Comparison of ENCODE assay signal across 14 mouse cellular contexts in genomic region chr17:62961596-62962291, GRCm38 (mm10).
DNase-seq lines count a peak whose midpoint lies in the region; ATAC-seq and TF ChIP-seq lines count a peak whose summit lies in the region.
"Had no signal": no experiment of that assay in that cellular context is flagged by ENCODE, and none has a peak within 500 bp of the region (broad histone marks: within the 10 kb centered on the region; RNA-seq: fewer than 3 reads in every experiment).

No protein-coding gene starts in this region.

- peak; percentile 28 for DNase-seq in embryo, embryonic 10 days (ENCODE audit: low spot score)
- DNase-seq in embryo, embryonic 9.5 days (ENCODE audit: extremely low spot score) = no peak
- DNase-seq in midbrain, postnatal 0 days (ENCODE audit: low spot score) = peak; percentile 15
- no peak for DNase-seq in midbrain, embryonic 11.5 days (ENCODE audit: low spot score, missing footprints)
- DNase-seq in heart, postnatal 25 days (ENCODE audit: low spot score) = no peak
- DNase-seq: cerebellum, postnatal 25 days; gastrocnemius, postnatal 25 days; heart, postnatal 10 days; liver had no signal

- no peak for TF ChIP-seq CTCF in midbrain, postnatal 0 days (IDR thresholded peaks at IDR 0.05)

- H3K9ac ChIP-seq in midbrain, postnatal 0 days (replicated peaks; ENCODE audit: low read length, poor library complexity, severe bottlenecking) = no peak overlapping the region
- H3K9ac ChIP-seq in midbrain, embryonic 11.5 days (ENCODE audit: low read length) = no peak overlapping the region
- H3K9ac ChIP-seq in kidney, embryonic 15.5 days = no peak overlapping the region
- no peak overlapping the region for H3K9ac ChIP-seq in stomach, embryonic 15.5 days
- no peak overlapping the region for H3K9ac ChIP-seq in forebrain, embryonic 16.5 days (replicated peaks; ENCODE audit: low read depth, low read length)

- H3K4me3 ChIP-seq in midbrain, postnatal 0 days (ENCODE audit: low read depth, low read length) = no peak overlapping the region
- no peak overlapping the region for H3K4me3 ChIP-seq in midbrain, embryonic 11.5 days (ENCODE audit: low read depth, low read length)
- H3K4me3 ChIP-seq in kidney, embryonic 15.5 days (replicated peaks) = no peak overlapping the region
- no peak overlapping the region for H3K4me3 ChIP-seq in stomach, embryonic 15.5 days (replicated peaks)
- H3K4me3 ChIP-seq in forebrain, embryonic 16.5 days (replicated peaks; ENCODE audit: low read length) = no peak overlapping the region
- H3K4me3 ChIP-seq: midbrain, embryonic 10.5 days had no signal

- no peaks in the 10 kb centered on the region for H3K36me3 ChIP-seq in midbrain, postnatal 0 days (ENCODE audit: insufficient read depth, low read length)
- no peaks in the 10 kb centered on the region for H3K36me3 ChIP-seq in midbrain, embryonic 11.5 days (ENCODE audit: control insufficient read depth, insufficient read depth, low read length)
- no peaks in the 10 kb centered on the region for H3K36me3 ChIP-seq in kidney, embryonic 15.5 days
- no peaks in the 10 kb centered on the region for H3K36me3 ChIP-seq in stomach, embryonic 15.5 days
- no peaks in the 10 kb centered on the region for H3K36me3 ChIP-seq in forebrain, embryonic 16.5 days (ENCODE audit: control insufficient read depth, insufficient read depth)
- H3K36me3 ChIP-seq: midbrain, embryonic 10.5 days had no signal

- H3K4me2 ChIP-seq in midbrain, postnatal 0 days (ENCODE audit: low read depth, low read length, poor library complexity, severe bottlenecking) = no peak overlapping the region
- no peak overlapping the region for H3K4me2 ChIP-seq in midbrain, embryonic 11.5 days
- peak overlapping the region; percentile 26; the same call in 1 of the 2 replicates for H3K4me2 ChIP-seq in kidney, embryonic 15.5 days
- H3K4me2 ChIP-seq in stomach, embryonic 15.5 days = peak overlapping the region; percentile 33; the same call in 1 of the 2 replicates
- H3K4me2 ChIP-seq in forebrain, embryonic 16.5 days (ENCODE audit: low read length) = no peak overlapping the region

- H3K27me3 ChIP-seq in midbrain, postnatal 0 days (ENCODE audit: insufficient read depth, low read length) = no peaks in the 10 kb centered on the region
- no peaks in the 10 kb centered on the region for H3K27me3 ChIP-seq in midbrain, embryonic 11.5 days (ENCODE audit: control insufficient read depth, insufficient read depth, low read length)
- H3K27me3 ChIP-seq in kidney, embryonic 15.5 days = no peaks in the 10 kb centered on the region
- no peaks in the 10 kb centered on the region for H3K27me3 ChIP-seq in stomach, embryonic 15.5 days (replicated peaks)
- no peaks in the 10 kb centered on the region for H3K27me3 ChIP-seq in forebrain, embryonic 16.5 days (replicated peaks; ENCODE audit: control insufficient read depth, insufficient read depth, low read length)

- intact Hi-C loops in heart, postnatal 25 days (cut with DNase I) = no loop called here

- H3K4me1 ChIP-seq in midbrain, postnatal 0 days (ENCODE audit: insufficient read depth, low read length) = 0 out of 2 replicates have a peak, but pooled peaks cover 3% of the 10 kb centered on the region
- peaks cover 4% of the 10 kb centered on the region; the same call in 1 of the 2 replicates for H3K4me1 ChIP-seq in midbrain, embryonic 11.5 days (ENCODE audit: control insufficient read depth, insufficient read depth, low read length)
- H3K4me1 ChIP-seq in kidney, embryonic 15.5 days = peaks cover 8% of the 10 kb centered on the region
- H3K4me1 ChIP-seq in stomach, embryonic 15.5 days = 0 out of 2 replicates have a peak, but pooled peaks cover 6% of the 10 kb centered on the region
- no peaks in the 10 kb centered on the region for H3K4me1 ChIP-seq in forebrain, embryonic 16.5 days (replicated peaks; ENCODE audit: control insufficient read depth, insufficient read depth, low read length)

- H3K27ac ChIP-seq in midbrain, postnatal 0 days (ENCODE audit: low read depth, low read length) = no peak overlapping the region
- no peak overlapping the region for H3K27ac ChIP-seq in midbrain, embryonic 11.5 days (ENCODE audit: low read depth, low read length)
- H3K27ac ChIP-seq in kidney, embryonic 15.5 days = no peak overlapping the region
- no peak overlapping the region for H3K27ac ChIP-seq in stomach, embryonic 15.5 days
- no peak overlapping the region for H3K27ac ChIP-seq in forebrain, embryonic 16.5 days (ENCODE audit: low read length)
- H3K27ac ChIP-seq: midbrain, embryonic 10.5 days had no signal

- 85% methylated on average over 19 of the region's 19 CpGs for WGBS in midbrain, postnatal 0 days
- WGBS in midbrain, embryonic 11.5 days = 85% methylated on average over 19 of the region's 19 CpGs
- WGBS in kidney, embryonic 15.5 days = 60% methylated on average over 19 of the region's 19 CpGs
- 44% methylated on average over 19 of the region's 19 CpGs for WGBS in stomach, embryonic 15.5 days
- 88% methylated on average over 19 of the region's 19 CpGs for WGBS in forebrain, embryonic 16.5 days

- ATAC-seq in midbrain, postnatal 0 days (ENCODE audit: low FRiP score) = no peak
- no peak for ATAC-seq in midbrain, embryonic 11.5 days (ENCODE audit: low FRiP score)
- peak; percentile 88 for ATAC-seq in kidney, embryonic 15.5 days (replicated peaks; ENCODE audit: low FRiP score)
- no peak for ATAC-seq in stomach, embryonic 15.5 days (ENCODE audit: insufficient read depth, low FRiP score, low read depth)
- no peak for ATAC-seq in forebrain, embryonic 16.5 days
- ATAC-seq: intestine, postnatal 0 days had no signal

- H3K9me3 ChIP-seq in midbrain, postnatal 0 days (ENCODE audit: low read length) = no peaks in the 10 kb centered on the region
- H3K9me3 ChIP-seq in midbrain, embryonic 11.5 days (ENCODE audit: control insufficient read depth, low read length) = no peaks in the 10 kb centered on the region
- no peaks in the 10 kb centered on the region for H3K9me3 ChIP-seq in kidney, embryonic 15.5 days (replicated peaks)
- H3K9me3 ChIP-seq in stomach, embryonic 15.5 days = no peaks in the 10 kb centered on the region
- H3K9me3 ChIP-seq in forebrain, embryonic 16.5 days (ENCODE audit: control insufficient read depth, low read length) = no peaks in the 10 kb centered on the region
- H3K9me3 ChIP-seq: midbrain, embryonic 10.5 days had no signal

Comparison
In these comparisons a context has a peak if more than half of its experiments do, and no peak if none do; other contexts are left out.
1. DNase-seq: peak in embryo, embryonic 10 days (single experiment) and midbrain, postnatal 0 days (single experiment); none in embryo, embryonic 9.5 days (single experiment), midbrain, embryonic 11.5 days (single experiment) and heart, postnatal 25 days (single experiment).
2. H3K4me2 ChIP-seq: peak in kidney, embryonic 15.5 days (single experiment) and stomach, embryonic 15.5 days (single experiment); none in midbrain, postnatal 0 days (single experiment), midbrain, embryonic 11.5 days (single experiment) and forebrain, embryonic 16.5 days (single experiment).